Mouse (Mus musculus): ENCODE results near the gene 1700034J05Rik. TPM values are rescaled to one million over a fixed set of nuclear protein-coding genes. Genes with fewer than 3 reads are reported as not detected.

The 1700034J05Rik gene
- not detected for total RNA-seq (2021)
- long read RNA-seq, experiment 1: 0 reads
- long read RNA-seq, experiment 2: 0 reads

GRCm38 (mm10) chr6:146954258-146954657, at the start of gene 1700034J05Rik:
Gene 1700034J05Rik, minus strand, starts transcription at chr6:146954422.
- no peak for DNase-seq (ENCODE audit: low spot score in 2 of 2)

GRCm38 (mm10) chr6:146999755-147000154, 45.5 kb upstream of the 1700034J05Rik start:
- DNase-seq (ENCODE audit: low spot score in 2 of 2): no peak

DNA sequence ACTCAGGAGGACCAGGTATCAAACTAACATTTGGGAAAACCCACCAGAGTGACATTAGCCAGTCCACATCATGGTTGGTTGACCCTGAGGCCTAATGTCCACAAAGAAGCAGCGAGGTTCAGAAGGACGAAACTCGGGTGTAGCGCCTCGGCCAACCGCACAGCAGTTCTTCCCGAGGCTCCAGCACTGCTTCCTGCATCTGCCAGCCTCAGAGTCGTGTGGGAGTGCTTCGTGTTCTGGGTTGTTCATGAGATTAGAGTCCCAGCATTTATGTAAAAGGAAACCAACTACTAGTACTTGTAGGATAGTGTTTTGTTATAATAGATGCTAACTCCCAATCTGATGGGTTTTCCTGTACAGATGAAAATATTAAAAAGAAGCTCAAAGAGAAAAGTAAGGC, 45.1 kb upstream of the 1700034J05Rik start:
- no peak for DNase-seq (ENCODE audit: low spot score in 2 of 2)

DNA sequence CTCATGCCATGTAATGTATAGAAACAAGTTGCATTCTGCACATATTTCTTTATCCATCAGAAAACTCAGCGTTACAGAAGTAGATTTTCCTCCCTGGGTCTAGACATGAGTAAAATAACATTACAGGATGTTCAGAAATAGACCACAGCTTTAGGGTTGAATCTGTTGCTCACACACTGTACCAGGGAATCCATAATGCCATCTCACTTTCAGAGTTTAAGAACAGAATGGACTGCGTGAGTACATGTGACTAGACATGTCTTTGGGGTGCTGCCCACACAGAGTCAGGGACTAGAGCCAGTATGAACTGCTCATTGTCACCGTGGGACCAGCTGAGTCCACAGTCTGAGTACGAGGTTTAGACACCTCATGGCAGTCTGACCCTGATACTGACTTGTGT, 44.5 kb upstream of the 1700034J05Rik start:
- no peak for DNase-seq (ENCODE audit: low spot score in 2 of 2)

DNA sequence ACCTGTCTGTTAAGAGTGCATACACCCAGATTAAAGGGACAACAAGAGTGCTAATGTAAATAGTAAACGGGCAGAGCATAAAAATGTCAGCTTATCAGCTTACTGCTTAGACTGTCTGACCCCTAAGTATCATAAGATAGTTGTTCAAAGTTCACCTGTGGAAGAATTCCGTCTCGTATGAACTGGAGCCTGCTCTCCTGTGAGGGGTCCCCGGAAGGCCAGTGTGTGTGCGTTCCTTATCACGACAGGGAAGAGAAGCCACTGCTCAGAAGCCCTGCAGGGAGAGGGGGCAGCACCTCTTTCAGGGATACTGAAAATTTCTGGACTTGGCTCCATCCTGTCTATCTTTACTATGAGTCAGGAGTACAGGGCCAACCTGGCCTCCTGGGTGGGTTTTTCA, 42.8 kb upstream of the 1700034J05Rik start:
- no peak for DNase-seq (ENCODE audit: low spot score in 2 of 2)

DNA sequence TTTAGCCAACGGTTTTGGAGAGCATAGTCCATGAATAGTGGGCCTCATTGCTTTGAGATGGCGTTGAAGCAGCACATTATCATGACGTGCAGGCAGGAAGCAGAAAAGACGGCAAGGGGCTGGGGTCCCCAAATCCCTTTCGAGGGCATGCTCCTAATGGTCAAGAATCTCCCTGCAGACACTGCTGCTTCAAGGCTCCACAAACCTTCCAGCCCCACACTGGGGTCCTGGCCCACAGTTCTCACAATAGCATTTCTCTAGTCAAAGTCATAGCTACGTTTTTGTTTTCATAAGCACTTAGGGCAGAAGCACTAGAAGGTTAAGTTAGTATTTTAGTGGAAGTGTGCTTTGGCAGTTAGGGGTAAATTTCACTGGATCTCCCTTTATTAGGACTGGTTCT, 41.7 kb upstream of the 1700034J05Rik start:
- DNase-seq (ENCODE audit: low spot score in 2 of 2): no peak

DNA sequence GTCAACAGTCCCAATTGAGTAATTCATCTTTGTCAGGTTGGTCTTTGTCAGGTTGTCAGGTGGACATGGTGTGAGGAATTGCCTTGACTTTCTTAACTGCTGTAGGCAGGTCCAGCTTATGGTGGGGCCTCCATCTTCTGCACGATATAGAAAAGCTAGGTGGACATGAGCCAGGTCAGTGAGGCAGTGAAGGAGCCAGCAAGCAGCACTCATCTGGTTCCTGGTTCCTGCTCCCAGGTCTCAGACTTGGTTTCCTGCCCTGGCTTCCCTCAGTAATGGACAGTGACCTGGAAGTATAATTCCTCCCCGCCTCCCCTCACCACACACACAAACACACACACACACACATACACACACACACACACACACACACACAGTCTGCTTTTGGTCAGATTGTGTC, 41.2 kb upstream of the 1700034J05Rik start:
- no peak for DNase-seq (ENCODE audit: low spot score in 2 of 2)

GRCm38 (mm10) chr6:146994236-146994635, 40.0 kb upstream of the 1700034J05Rik start:
- DNase-seq (ENCODE audit: low spot score in 2 of 2): peak in 1 of 2 experiments; percentile 70

- DNase-seq (ENCODE audit: low spot score in 2 of 2): peak in 1 of 2 experiments; percentile 23
Measured at GRCm38 (mm10) chr6:146984569-146984968, 30.3 kb upstream of the 1700034J05Rik start.

GRCm38 (mm10) chr6:146981249-146981835, 27.1 kb upstream of the 1700034J05Rik start:
- DNase-seq (ENCODE audit: low spot score in 2 of 2): peak in 1 of 2 experiments; percentile 15

DNA sequence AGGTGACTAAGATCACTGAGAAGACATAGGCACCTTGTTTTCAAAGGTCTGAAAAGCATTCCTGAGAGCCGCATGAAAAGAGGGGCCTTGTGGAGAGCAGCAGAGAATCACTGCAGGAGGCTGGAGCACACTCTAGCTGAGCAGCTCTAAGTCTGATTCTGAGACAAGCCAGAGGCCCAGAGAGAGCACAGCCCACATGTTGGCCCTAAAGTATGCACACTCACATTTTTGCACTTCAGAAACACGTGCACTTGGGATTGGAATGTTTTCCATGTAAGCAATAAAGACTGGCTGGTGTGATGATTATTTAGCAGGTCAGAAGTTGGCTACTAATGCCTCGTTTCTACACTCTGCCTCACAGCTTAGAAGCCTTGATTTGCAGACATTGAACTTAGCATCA, 25.7 kb upstream of the 1700034J05Rik start:
- no peak for DNase-seq (ENCODE audit: low spot score in 2 of 2)

GRCm38 (mm10) chr6:146979115-146979744, 25.0 kb upstream of the 1700034J05Rik start:
- DNase-seq (ENCODE audit: low spot score in 2 of 2): no peak

DNA sequence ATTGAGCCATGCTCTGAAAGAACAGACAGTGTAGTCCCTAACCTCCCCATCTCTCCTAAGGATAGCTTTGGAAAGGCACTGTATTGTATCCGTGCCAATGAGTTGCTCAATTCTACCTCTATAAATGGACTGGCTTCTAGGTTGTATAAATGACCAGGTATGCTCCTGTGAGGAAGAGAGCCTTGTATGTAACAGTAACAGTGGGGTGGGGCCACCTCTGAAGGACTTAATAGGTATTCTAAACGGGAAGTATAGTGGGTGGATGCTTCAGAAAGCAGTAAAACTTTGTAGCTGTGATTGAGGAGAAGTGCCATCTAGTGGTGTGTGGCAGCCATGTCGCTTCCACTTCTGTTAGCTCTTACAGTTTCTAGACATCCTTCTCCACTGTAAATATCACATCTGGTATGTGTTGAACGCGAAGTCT, 24.5 kb upstream of the 1700034J05Rik start:
- no peak for DNase-seq (ENCODE audit: low spot score in 2 of 2)

GRCm38 (mm10) chr6:146976446-146976845, 22.2 kb upstream of the 1700034J05Rik start:
- DNase-seq (ENCODE audit: low spot score in 2 of 2): no peak

- no peak for DNase-seq (ENCODE audit: low spot score in 2 of 2)
Measured at GRCm38 (mm10) chr6:146973830-146974229, 19.6 kb upstream of the 1700034J05Rik start.

GRCm38 (mm10) chr6:146973406-146973805, 19.2 kb upstream of the 1700034J05Rik start:
- peak in 1 of 2 experiments; percentile 33 for DNase-seq (ENCODE audit: low spot score in 2 of 2)

- no peak for DNase-seq (ENCODE audit: low spot score in 2 of 2)
Measured at GRCm38 (mm10) chr6:146972740-146973139, 18.5 kb upstream of the 1700034J05Rik start.

DNA sequence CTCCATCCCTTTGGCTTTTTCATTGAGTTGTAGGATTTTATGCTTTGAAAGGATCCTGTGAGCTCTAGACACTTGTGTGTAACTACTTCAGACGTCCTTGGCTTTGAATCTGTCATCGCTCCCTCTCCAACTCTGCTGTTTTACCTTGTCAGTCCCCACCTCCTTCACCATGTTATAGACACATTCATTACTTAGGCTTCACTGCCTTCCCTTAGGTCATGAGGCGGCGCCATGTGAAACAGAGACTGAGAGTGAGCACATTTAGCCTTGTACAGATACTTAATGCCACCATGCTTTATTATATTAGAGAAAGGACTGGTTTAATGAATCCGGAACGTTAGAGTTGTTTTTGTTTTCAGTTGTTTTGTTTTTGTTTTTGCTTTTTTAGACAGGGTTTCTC, 17.8 kb upstream of the 1700034J05Rik start:
- DNase-seq (ENCODE audit: low spot score in 2 of 2): no peak

DNA sequence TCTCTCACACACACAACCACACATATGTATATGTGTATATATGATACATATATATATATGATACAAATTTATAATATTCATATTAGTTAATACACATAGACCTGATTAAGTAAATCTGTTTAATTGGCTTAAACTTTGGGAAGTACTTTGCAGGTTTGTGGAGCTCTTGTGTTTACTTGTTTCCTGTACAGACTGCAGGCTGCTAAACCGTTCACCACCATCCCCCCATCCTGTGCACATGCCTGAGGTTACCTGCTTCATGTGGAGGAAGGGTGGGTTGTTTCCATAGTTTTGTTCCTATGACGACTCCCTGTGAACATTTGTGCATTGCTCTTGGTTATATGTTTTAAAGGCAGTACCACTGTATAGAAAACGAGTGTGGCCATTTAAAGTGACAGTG, 17.1 kb upstream of the 1700034J05Rik start:
- DNase-seq (ENCODE audit: low spot score in 2 of 2): no peak

DNA sequence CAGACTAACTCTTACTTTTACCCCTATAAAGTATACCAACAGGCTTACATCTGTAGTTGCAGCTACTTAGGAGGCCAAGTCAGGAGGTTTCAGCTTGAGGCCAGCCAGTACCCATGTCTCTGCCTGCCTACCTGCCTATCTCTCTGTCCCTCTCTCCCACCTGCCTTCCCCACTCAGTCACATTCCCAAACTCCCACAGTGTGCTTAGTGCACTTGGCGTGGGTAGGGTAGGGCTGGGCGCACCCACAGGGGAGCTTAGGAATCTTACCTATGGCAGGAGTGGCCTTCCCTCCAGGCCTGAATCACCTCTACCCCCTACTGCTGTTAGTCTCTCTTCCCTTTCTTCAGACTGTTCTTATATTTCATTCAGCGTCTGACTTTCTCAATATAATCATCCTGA, 16.6 kb upstream of the 1700034J05Rik start:
- no peak for DNase-seq (ENCODE audit: low spot score in 2 of 2)

DNA sequence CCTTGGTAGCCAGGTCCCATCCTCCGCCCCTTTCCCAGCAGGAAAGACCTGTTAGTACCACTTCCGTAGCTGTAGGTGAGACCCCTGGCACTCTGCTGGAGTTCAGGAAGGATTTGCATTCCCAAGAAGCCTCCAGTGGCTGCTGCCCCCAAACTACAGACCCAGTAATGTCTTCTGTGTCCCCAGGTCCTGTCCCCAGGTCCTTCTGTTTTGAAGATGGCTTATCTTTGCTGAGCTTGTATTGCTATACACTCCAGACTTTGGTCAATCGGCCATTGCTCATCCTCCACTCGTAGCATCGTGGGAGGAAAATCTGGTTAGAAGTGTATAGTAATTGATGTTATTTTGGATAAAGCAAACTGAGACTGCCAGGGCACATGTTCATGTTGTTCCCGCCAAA, 13.6 kb upstream of the 1700034J05Rik start:
- peak in 1 of 2 experiments; percentile 18 for DNase-seq (ENCODE audit: low spot score in 2 of 2)

DNA sequence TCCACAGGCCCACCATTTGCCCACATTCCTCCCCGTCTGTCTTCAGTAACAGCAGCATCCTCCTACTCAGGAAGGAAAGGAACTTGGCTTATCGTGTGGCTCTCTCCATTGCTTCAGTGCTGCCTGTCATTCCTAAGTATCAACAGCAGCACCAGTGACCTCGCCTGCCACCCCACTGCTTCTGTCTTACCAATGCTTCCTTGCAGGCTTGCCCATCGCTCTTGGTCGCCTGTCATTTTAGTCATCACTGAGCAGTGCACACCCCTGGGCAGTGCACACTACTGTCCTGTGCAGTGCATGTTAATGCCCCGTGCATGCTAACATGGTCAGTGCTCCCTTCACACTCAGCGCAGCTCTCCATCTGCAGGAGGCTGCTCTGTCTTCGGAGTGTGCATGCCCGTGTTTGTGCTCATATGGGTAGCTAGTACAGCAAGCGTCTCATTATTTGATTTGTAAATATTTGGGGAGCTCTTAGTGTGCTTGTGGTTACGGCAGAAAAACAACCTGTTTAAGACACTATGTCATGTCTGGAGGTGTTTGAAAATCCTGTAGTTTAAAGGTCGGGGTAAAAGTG, 12.3 kb upstream of the 1700034J05Rik start:
- DNase-seq (ENCODE audit: low spot score in 2 of 2): no peak
